In the genomic region with DNA sequence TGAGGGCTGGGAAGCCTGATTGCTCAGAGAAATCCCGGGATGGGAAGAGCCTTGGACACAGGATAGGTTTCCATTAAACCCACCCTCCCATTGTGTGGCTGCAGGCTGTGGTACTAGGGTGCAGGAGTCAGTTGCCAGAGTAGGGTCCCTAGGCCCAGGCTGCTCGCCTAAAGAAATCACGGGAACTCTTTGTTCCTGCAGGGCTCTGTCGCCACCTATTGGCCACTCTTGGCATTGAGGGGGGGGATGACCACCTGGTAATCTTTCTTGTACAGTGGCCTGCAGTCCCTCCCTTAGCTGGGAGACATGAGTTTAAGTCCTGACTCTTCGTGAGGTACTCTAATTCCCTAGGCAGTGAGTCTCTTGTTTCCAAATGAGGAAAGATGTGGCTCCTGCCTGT, we compare ENCODE assay signal across 9 mouse cellular contexts.
A peak's percentile ranks its signal among the peaks of the same experiment; 100 is the strongest.
DNase-seq lines count a peak whose midpoint lies in the region; ATAC-seq and TF ChIP-seq lines count a peak whose summit lies in the region.
"Had no signal": no experiment of that assay in that cellular context is flagged by ENCODE, and none has a peak within 500 bp of the region (broad histone marks: within the 10 kb centered on the region; RNA-seq: fewer than 3 reads in every experiment).

No protein-coding gene starts in this region.

- H3K9ac ChIP-seq in kidney, embryonic 16.5 days (replicated peaks; ENCODE audit: low read length) = no peak overlapping the region
- H3K9ac ChIP-seq: limb, embryonic 15.5 days had no signal

- ATAC-seq in kidney, embryonic 16.5 days (ENCODE audit: low FRiP score, low TSS enrichment) = peak; percentile 53; the same call in 1 of the 2 replicates
- ATAC-seq in megakaryocyte-erythroid progenitor cell, adult 5-6 weeks (replicated peaks; ENCODE audit: low FRiP score, low TSS enrichment, poor library complexity, severe bottlenecking) = 0 out of 2 replicates have a peak, but pooled peaks have one; percentile 50

- TF ChIP-seq POLR2A in cortical plate, adult 2 months (IDR thresholded peaks at IDR 0.05; ENCODE audit: extremely low read depth, insufficient read depth, low read length) = no peak

- DNase-seq in adrenal gland, adult (ENCODE audit: inconsistent age in 2 of 2, low spot score in 1 of 2) = peak; percentile 33 to 78
- DNase-seq in adrenal gland, adult 8-10 months = no peak
- DNase-seq in R1 (ENCODE audit: low read depth, low spot score) = peak; percentile 68
- DNase-seq in heart, embryonic 10.5 days (ENCODE audit: low spot score) = peak; percentile 80
- DNase-seq in spleen, postnatal 4 days (ENCODE audit: low spot score in 2 of 2) = peak; percentile 28 to 75

- no peak overlapping the region for H3K4me2 ChIP-seq in kidney, embryonic 16.5 days (replicated peaks; ENCODE audit: low read depth, low read length)
- H3K4me2 ChIP-seq: limb, embryonic 15.5 days had no signal

- no peaks in the 10 kb centered on the region for H3K27me3 ChIP-seq in heart, embryonic 10.5 days (ENCODE audit: insufficient read depth, poor library complexity, severe bottlenecking)
- H3K27me3 ChIP-seq in kidney, embryonic 16.5 days (ENCODE audit: insufficient read depth, low read length) = no peaks in the 10 kb centered on the region
- H3K27me3 ChIP-seq: limb, embryonic 15.5 days had no signal

- 12% methylated on average over 5 of the region's 5 CpGs for WGBS in heart, embryonic 10.5 days
- 13% methylated on average over 5 of the region's 5 CpGs for WGBS in kidney, embryonic 16.5 days

- no peak overlapping the region for H3K4me3 ChIP-seq in cortical plate, adult 2 months (ENCODE audit: insufficient read depth, low read length)
- no peak overlapping the region for H3K4me3 ChIP-seq in heart, embryonic 10.5 days
- H3K4me3 ChIP-seq in kidney, embryonic 16.5 days (ENCODE audit: low read length) = no peak overlapping the region
- H3K4me3 ChIP-seq: limb, embryonic 15.5 days had no signal

- H3K36me3 ChIP-seq in heart, embryonic 10.5 days = peaks cover 14% of the 10 kb centered on the region
- no peaks in the 10 kb centered on the region for H3K36me3 ChIP-seq in kidney, embryonic 16.5 days (ENCODE audit: insufficient read depth, low read length)

- TF ChIP-seq CTCF in cortical plate, adult 2 months (IDR thresholded peaks at IDR 0.05; ENCODE audit: extremely low read depth, insufficient read depth, low read length) = peak; percentile 79

- no peaks in the 10 kb centered on the region for H3K9me3 ChIP-seq in heart, embryonic 10.5 days
- H3K9me3 ChIP-seq in kidney, embryonic 16.5 days (ENCODE audit: low read length) = no peaks in the 10 kb centered on the region
- H3K9me3 ChIP-seq: limb, embryonic 15.5 days had no signal

- H3K27ac ChIP-seq in cortical plate, adult 2 months (ENCODE audit: insufficient read depth, low read length) = no peak overlapping the region
- no peak overlapping the region for H3K27ac ChIP-seq in heart, embryonic 10.5 days
- no peak overlapping the region for H3K27ac ChIP-seq in kidney, embryonic 16.5 days (ENCODE audit: low read length)
- H3K27ac ChIP-seq: limb, embryonic 15.5 days had no signal

- no peaks in the 10 kb centered on the region for H3K4me1 ChIP-seq in cortical plate, adult 2 months (ENCODE audit: control insufficient read depth, insufficient read depth, low read length)
- no peaks in the 10 kb centered on the region for H3K4me1 ChIP-seq in heart, embryonic 10.5 days
- H3K4me1 ChIP-seq in kidney, embryonic 16.5 days (ENCODE audit: insufficient read depth, low read length) = peaks cover 3% of the 10 kb centered on the region; the same call in 1 of the 2 replicates
- H3K4me1 ChIP-seq: limb, embryonic 15.5 days had no signal
